Mouse (Mus musculus): Measurements from ENCODE around the gene Ep300.
"Not testable (repeated sequence)": the region's sequence is repeated elsewhere in the genome, so short reads cannot be mapped to it uniquely, and the experiment has no call there.

Ep300 gene

GRCm38 (mm10) chr15:81594146-81594696 lies 9.1 kb downstream of the Ep300 start:
- no peak for DNase-seq (ENCODE audit: low read depth, low spot score)

- not testable (repeated sequence) for DNase-seq (ENCODE audit: low read depth, low spot score)
Observed at GRCm38 (mm10) chr15:81598742-81599141, 13.6 kb downstream of the Ep300 start.

- no peak for DNase-seq (ENCODE audit: low read depth, low spot score)
Observed at GRCm38 (mm10) chr15:81605241-81605640, 20.1 kb downstream of the Ep300 start.

GRCm38 (mm10) chr15:81606634-81607033 lies 21.5 kb downstream of the Ep300 start:
- DNase-seq (ENCODE audit: low read depth, low spot score), result no peak

GRCm38 (mm10) chr15:81649516-81650455 lies 64.6 kb downstream of the Ep300 start:
- DNase-seq (ENCODE audit: low read depth, low spot score), result no peak

- DNase-seq (ENCODE audit: low read depth, low spot score), result no peak
Observed at GRCm38 (mm10) chr15:81650636-81651035, 65.5 kb downstream of the Ep300 start.

GRCm38 (mm10) chr15:81661701-81662100 lies 76.5 kb downstream of the Ep300 start:
- no peak for DNase-seq (ENCODE audit: low read depth, low spot score)

- DNase-seq (ENCODE audit: low read depth, low spot score), result no peak
Observed at GRCm38 (mm10) chr15:81663281-81663680, 78.1 kb downstream of the Ep300 start.

GRCm38 (mm10) chr15:81663697-81664561 lies 78.8 kb downstream of the Ep300 start, which contains the start of gene L3mbtl2:
L3mbtl2 (plus strand) TSS chr15:81663889.
- DNase-seq (ENCODE audit: low read depth, low spot score), result peak; percentile 87

- DNase-seq (ENCODE audit: low read depth, low spot score), result no peak
Observed at GRCm38 (mm10) chr15:81666957-81667356, 81.8 kb downstream of the Ep300 start.

GRCm38 (mm10) chr15:81670231-81670640 lies 85.1 kb downstream of the Ep300 start:
- no peak for DNase-seq (ENCODE audit: low read depth, low spot score)

- DNase-seq (ENCODE audit: low read depth, low spot score), result no peak
Observed at GRCm38 (mm10) chr15:81676637-81677036, 91.5 kb downstream of the Ep300 start.

GRCm38 (mm10) chr15:81680301-81680805 lies 95.2 kb downstream of the Ep300 start:
- DNase-seq (ENCODE audit: low read depth, low spot score), result no peak

GRCm38 (mm10) chr15:81693366-81693966 lies 108.3 kb downstream of the Ep300 start:
- DNase-seq (ENCODE audit: low read depth, low spot score), result no peak

GRCm38 (mm10) chr15:81693967-81694881 lies 109.1 kb downstream of the Ep300 start:
- no peak for DNase-seq (ENCODE audit: low read depth, low spot score)

- no peak for DNase-seq (ENCODE audit: low read depth, low spot score)
Observed at GRCm38 (mm10) chr15:81694891-81695290, 109.7 kb downstream of the Ep300 start.

- no peak for DNase-seq (ENCODE audit: low read depth, low spot score)
Observed at GRCm38 (mm10) chr15:81697175-81697574, 112.0 kb downstream of the Ep300 start, which contains the start of gene Chadl. Chadl (minus strand) TSS chr15:81697287.

- peak; percentile 44 for DNase-seq (ENCODE audit: low read depth, low spot score)
Observed at GRCm38 (mm10) chr15:81697847-81698246, 112.7 kb downstream of the Ep300 start.

GRCm38 (mm10) chr15:81698532-81698931 lies 113.4 kb downstream of the Ep300 start:
- no peak for DNase-seq (ENCODE audit: low read depth, low spot score)

GRCm38 (mm10) chr15:81700161-81700560 lies 115.0 kb downstream of the Ep300 start:
- DNase-seq (ENCODE audit: low read depth, low spot score), result no peak

Measured in c-Kit-negative CD71-positive TER-119-positive erythroid progenitor cells, embryonic 14.5 days (primary cell).